Mouse (Mus musculus) limb, embryonic 12.5 days (tissue): ENCODE measurements around the gene Ear14. TPM values are rescaled to one million over a fixed set of nuclear protein-coding genes. Genes with fewer than 3 reads are reported as not detected.
"Not testable (repeated sequence)": the region's sequence is repeated elsewhere in the genome, so short reads cannot be mapped to it uniquely, and the experiment has no call there.

Experiments
- ATAC-seq: fragments of 200-750 bp; cut with Nextera tagmentation; 2 replicates; pipeline ENCODE4 v1.8.0; 2017; ENCODE audit warnings: low read depth, moderate TSS enrichment; ENCODE audit not compliant: insufficient number of reproducible peaks, insufficient read depth, low FRiP score, low TSS enrichment
- H3K27ac ChIP-seq: fragments of 300-500 bp; sonication (generic); 2 replicates; pipeline ENCODE4 v1.5.1; 2016; ENCODE audit warnings: mild to moderate bottlenecking, moderate library complexity
- H3K27me3 ChIP-seq: fragments of 300-500 bp; sonication (generic); 2 replicates; pipeline ENCODE4 v1.6.1; 2016; ENCODE audit warnings: mild to moderate bottlenecking, moderate library complexity
- H3K36me3 ChIP-seq: fragments of 300-500 bp; sonication (generic); 2 replicates; pipeline ENCODE4 v1.6.1; 2016; ENCODE audit warnings: mild to moderate bottlenecking, moderate library complexity
- H3K4me1 ChIP-seq: fragments of 300-500 bp; sonication (generic); replicated peaks from 2 replicates; pipeline ENCODE4 v1.6.1; 2016
- H3K4me2 ChIP-seq: fragments of 300-500 bp; sonication (generic); 2 replicates; pipeline ENCODE4 v1.6.1; 2016; ENCODE audit warnings: mild to moderate bottlenecking, moderate library complexity
- H3K4me3 ChIP-seq: fragments of 300-500 bp; sonication (generic); replicated peaks from 2 replicates; pipeline ENCODE4 v1.5.1; 2016; ENCODE audit warnings: mild to moderate bottlenecking
- H3K9ac ChIP-seq: fragments of 300-500 bp; sonication (generic); replicated peaks from 2 replicates; pipeline ENCODE4 v1.6.1; 2016; ENCODE audit warnings: mild to moderate bottlenecking, moderate library complexity
- H3K9me3 ChIP-seq: fragments of 300-500 bp; sonication (generic); 2 replicates; pipeline ENCODE4 v1.6.1; 2016; ENCODE audit warnings: mild to moderate bottlenecking, moderate library complexity
- WGBS: fragments of 180-500 bp; shearing (Covaris S2); methylation state at CpG from one replicate; pipeline ENCODE4 v1.1.7; 2016; 5-methylcytosine and 5-hydroxymethylcytosine counted together
- polyA plus RNA-seq: library from polyadenylated mRNA; unstranded; fragments of >200 nt; fragmentation: Nextera tagmentation; extraction: Ambion mirVana; gene quantifications from 2 replicates; pipeline ENCODE4 v1.2.1, GENCODE M21; 2016

Gene Ear14
- polyA plus RNA-seq = not detected in 2 replicates

DNA sequence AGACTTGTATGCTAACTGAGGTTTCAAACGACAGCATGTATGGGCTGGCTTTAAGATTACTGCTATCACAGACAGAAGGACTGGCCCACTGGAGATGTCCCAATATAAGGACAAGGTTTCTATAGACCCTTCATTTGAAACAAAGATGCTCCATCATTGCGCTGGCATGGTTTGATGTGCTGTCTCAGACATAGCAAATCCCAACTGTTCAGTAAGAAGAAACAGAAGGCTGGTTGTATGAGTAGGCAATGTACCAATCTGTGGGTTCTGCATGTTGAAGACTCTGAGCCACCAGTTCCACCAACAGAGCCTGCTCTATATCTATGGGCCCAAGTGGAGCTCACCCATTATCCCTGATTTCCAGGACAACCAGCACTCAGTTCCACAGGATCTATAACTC is at the start of gene Ear14:
Ear14 (plus strand) TSS at position 277 of the 400 bp plus-strand sequence.
- Histone ChIP-seq H3K4me3 (no peak within 1 kb of the TSS), H3K27ac (no peak within 1 kb of the TSS), H3K27me3 (no peaks in the 10 kb centered on the region), H3K36me3 (no peaks in the 10 kb centered on the region), H3K4me1 (no peaks in the 10 kb centered on the region), H3K9ac (no peak within 1 kb of the TSS), H3K4me2 (no peak within 1 kb of the TSS), H3K9me3 (no peaks in the 10 kb centered on the region)
- ATAC-seq = no peak
- 80% methylated on average over 2 of the region's 2 CpGs for WGBS

- H3K4me3 ChIP-seq = no peak overlapping the region
- no peak overlapping the region for H3K9ac ChIP-seq
- no peak for ATAC-seq
- no peaks in the 10 kb centered on the region for H3K4me1 ChIP-seq
- H3K9me3 ChIP-seq = no peaks in the 10 kb centered on the region
- no peaks in the 10 kb centered on the region for H3K27me3 ChIP-seq
- H3K36me3 ChIP-seq = no peaks in the 10 kb centered on the region
- no peak overlapping the region for H3K27ac ChIP-seq
- WGBS = 86% methylated on average over 5 of the region's 5 CpGs
- H3K4me2 ChIP-seq = no peak overlapping the region
Observed at GRCm38 (mm10) chr14:51156056-51156735, 47.0 kb upstream of the Ear14 start.

DNA sequence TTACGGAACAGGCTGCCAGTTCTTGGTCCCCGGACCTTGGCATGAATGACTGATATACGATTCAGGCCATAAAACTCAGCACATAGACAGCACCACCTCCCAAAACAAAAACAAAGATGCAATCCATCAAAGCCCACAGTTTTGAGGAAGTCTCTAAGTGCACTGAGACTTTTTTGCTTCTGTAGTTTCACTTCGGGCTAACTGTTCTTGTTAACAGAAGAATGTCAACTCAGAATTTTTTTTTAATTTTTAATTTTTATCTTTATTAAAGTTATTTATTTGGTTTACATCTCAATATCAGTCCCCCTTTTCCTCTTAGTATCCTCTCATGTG is 46.5 kb upstream of the Ear14 start:
- H3K36me3 ChIP-seq = no peaks in the 10 kb centered on the region
- no peak overlapping the region for H3K4me3 ChIP-seq
- H3K9ac ChIP-seq = no peak overlapping the region
- 51% methylated on average over 4 of the region's 4 CpGs for WGBS
- ATAC-seq = no peak
- H3K27ac ChIP-seq = no peak overlapping the region
- H3K27me3 ChIP-seq = no peaks in the 10 kb centered on the region
- no peaks in the 10 kb centered on the region for H3K4me1 ChIP-seq
- H3K9me3 ChIP-seq = no peaks in the 10 kb centered on the region
- H3K4me2 ChIP-seq = no peak overlapping the region

DNA sequence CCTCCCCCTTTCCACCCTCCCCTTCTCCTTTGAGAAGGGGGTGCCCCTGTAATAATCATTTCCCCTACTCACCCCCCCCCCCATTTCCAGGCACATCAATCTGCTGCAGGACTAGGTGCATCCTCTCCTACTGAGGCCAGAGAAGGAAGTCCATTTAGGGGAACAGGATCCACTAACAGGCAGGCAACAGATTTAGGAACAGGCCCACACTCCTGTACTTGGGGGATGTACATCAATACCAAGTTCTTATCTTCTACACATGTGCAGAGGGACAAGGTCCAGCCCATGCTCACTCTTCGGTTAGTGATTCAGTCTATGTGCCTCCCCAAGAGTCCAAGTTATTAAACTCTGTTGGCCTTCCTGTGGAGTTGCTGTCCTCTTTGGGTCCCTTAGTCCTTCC is 46.1 kb upstream of the Ear14 start:
- 94% methylated on average over 1 of the region's 1 CpGs for WGBS

DNA sequence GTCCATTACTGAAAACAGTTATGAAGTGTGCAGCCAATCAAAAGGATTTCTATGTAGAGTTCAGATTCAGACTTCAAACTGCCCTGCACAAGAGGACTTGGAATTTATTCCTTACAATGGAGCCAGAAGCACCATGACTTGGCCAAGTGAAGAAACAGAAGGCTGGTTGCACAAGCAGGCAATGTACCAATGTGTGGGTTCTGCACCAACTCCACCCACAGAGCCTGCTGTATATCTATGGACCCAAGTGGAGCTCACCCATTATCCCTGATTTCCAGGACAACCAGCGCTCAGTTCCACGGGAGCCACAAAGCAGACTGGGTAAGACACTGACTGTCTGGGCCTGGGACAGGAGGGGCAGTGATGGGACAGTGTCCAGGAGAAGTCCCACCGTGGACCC is 41.2 kb upstream of the Ear14 start, which contains the start of gene Rnase2b:
Rnase2b (plus strand) TSS at position 285 of the 400 bp plus-strand sequence.
- H3K4me1 ChIP-seq, H3K27me3 ChIP-seq, H3K9ac ChIP-seq, H3K27ac ChIP-seq, H3K4me2 ChIP-seq, ATAC-seq, H3K9me3 ChIP-seq, H3K36me3 ChIP-seq, H3K4me3 ChIP-seq: not testable (repeated sequence)
- WGBS = 92% methylated on average over 3 of the region's 3 CpGs

More for the DNA sequence above, 46.1 kb upstream of the Ear14 start:
- Histone ChIP-seq H3K4me1 (no peaks in the 10 kb centered on the region), H3K4me3 (no peak overlapping the region), H3K27ac (no peak overlapping the region), H3K9me3 (no peaks in the 10 kb centered on the region), H3K4me2 (no peak overlapping the region), H3K27me3 (no peaks in the 10 kb centered on the region), H3K36me3 (no peaks in the 10 kb centered on the region), H3K9ac (no peak overlapping the region)
- ATAC-seq = no peak

DNA sequence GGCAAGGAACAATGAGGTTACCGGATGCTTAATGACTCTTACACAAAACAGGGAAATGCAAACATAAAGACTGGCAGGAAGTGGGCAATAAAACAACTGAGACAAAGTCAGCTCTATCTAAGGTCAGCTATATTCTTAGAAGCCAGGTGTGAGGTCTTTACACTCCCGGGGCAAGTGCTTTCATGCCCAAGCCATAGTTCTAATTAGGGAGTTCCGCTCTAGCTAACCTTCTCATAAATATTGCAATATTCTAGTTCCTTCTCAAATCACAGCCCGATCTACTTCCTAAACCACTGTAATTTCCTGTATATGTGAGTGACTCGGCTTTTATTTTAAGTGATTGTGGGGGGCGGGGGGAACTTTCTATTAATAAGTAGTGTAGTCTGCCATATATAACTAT is 39.9 kb upstream of the Ear14 start:
- not testable (repeated sequence) for H3K27me3 ChIP-seq, H3K9me3 ChIP-seq, H3K9ac ChIP-seq, H3K4me1 ChIP-seq, H3K4me2 ChIP-seq, H3K4me3 ChIP-seq, ATAC-seq, H3K27ac ChIP-seq, H3K36me3 ChIP-seq
- 72% methylated on average over 6 of the region's 6 CpGs for WGBS

DNA sequence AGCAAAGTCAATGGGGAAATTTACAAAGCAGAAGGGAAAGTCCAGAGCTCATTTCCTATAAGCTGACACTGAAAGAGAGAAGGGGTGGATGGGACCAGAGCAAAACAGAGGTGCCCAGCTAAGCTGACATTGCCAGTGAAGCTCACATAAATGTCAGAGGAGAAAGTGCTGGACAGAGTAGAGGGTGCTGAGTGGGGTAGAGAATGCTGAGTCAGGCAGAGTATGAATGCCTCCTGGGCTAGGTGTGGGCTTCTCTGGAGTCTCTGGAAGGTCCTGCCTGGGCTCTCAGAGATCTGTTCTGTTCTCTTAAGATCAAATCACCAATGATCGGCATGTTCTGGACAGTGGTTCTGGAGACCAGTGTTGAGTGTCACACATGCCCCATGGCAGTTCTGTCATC is 37.8 kb upstream of the Ear14 start:
- Histone ChIP-seq H3K9ac (no peak overlapping the region), H3K27me3 (no peaks in the 10 kb centered on the region), H3K36me3 (no peaks in the 10 kb centered on the region), H3K9me3 (no peaks in the 10 kb centered on the region), H3K4me2 (no peak overlapping the region), H3K4me3 (no peak overlapping the region), H3K27ac (no peak overlapping the region), H3K4me1 (no peaks in the 10 kb centered on the region)
- no peak for ATAC-seq
- 88% methylated on average over 1 of the region's 1 CpGs for WGBS

- H3K4me3 ChIP-seq = no peak overlapping the region
- H3K4me1 ChIP-seq = no peaks in the 10 kb centered on the region
- H3K27ac ChIP-seq = no peak overlapping the region
- no peak overlapping the region for H3K4me2 ChIP-seq
- H3K9ac ChIP-seq = no peak overlapping the region
- ATAC-seq = no peak
- H3K36me3 ChIP-seq = no peaks in the 10 kb centered on the region
- H3K27me3 ChIP-seq = no peaks in the 10 kb centered on the region
- H3K9me3 ChIP-seq = no peaks in the 10 kb centered on the region
Observed at GRCm38 (mm10) chr14:51166068-51166467, 37.1 kb upstream of the Ear14 start.

DNA sequence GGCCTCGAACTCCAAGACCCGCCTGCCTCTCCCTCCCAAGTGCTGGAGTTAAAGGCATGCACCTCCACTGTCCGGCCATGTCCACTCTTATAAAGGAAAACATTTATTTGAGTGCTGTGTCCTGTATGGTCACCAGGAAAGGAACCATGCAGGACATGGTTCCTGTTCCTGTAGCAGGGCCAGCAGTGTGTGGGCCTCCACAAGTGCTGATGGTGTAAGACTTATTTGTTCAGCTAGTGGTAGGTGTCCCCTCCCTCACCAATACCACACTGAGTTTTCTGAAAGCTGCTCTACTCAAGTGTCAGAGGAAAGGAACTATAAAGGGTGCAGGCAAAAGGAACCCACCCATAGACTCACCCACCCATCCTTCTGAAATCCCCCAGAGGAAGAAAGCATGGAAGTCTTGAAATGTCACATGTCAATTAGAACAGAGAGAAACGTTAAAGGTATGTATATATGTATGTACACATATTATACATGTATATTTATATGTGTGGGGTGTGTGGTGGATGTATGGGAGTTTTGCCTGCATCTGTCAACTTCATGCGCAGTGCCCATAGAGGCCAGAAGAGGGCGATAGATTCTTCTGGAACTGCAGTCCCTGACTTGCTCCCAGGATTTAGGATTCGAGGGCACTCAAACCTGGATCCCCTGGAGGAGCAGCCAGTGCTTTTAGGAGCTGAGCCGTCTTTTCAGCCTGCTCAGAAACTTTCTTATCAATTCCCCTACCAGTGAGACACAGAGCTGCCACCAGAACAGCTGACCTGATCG is 30.9 kb upstream of the Ear14 start:
- H3K36me3 ChIP-seq, H3K4me1 ChIP-seq, ATAC-seq, H3K4me2 ChIP-seq, H3K4me3 ChIP-seq, H3K27ac ChIP-seq, H3K27me3 ChIP-seq, H3K9me3 ChIP-seq, H3K9ac ChIP-seq: not testable (repeated sequence)
- WGBS = 38% methylated on average over 9 of the region's 9 CpGs

DNA sequence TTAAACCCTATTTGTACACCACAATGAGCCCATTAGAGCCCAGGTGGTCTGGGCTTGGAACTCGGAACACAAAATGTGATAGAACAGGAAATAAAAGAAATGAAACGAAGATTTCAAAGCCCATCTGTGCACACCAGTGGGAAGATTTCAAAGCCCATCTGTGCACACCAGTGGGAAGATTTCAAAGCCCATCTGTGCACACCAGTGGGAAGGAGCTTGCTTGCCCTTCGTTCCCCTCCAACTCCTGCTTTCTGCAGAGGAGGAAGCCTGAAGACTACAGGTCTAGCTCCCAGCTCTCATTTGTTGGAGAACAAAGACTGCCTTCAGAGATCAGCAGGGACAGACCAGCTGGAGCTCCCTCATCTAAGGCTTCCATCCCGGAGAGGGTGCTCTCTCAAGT is 30.2 kb upstream of the Ear14 start:
- not testable (repeated sequence) for H3K4me1 ChIP-seq, H3K9ac ChIP-seq, H3K27ac ChIP-seq, H3K4me2 ChIP-seq, H3K9me3 ChIP-seq, H3K27me3 ChIP-seq, H3K4me3 ChIP-seq, H3K36me3 ChIP-seq, ATAC-seq
- 63% methylated on average over 4 of the region's 4 CpGs for WGBS

- Histone ChIP-seq H3K4me2 (no peak overlapping the region), H3K9me3 (no peaks in the 10 kb centered on the region)
Observed at GRCm38 (mm10) chr14:51173843-51174242, 29.3 kb upstream of the Ear14 start.

DNA sequence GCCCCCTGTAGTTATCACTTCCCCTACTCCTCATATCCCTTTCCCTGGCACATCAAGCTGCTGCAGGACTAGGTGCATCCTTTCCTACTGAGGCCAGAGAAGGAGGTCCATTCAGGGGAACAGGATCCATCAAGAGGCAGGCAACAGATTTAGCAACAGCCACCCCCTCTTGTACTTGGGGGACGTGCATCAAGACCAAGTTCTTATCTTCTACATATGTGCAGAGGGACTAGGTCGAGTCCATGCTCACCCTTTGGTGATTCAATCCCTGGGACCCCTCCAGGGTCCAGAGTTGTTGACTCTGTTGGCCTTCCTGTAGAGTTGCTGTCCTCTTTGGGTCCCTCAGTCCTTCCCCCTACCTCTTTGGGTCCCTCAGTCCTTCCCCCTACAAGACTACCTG is 22.1 kb upstream of the Ear14 start:
- not testable (repeated sequence) for ATAC-seq, H3K36me3 ChIP-seq, H3K4me1 ChIP-seq, H3K9ac ChIP-seq, H3K27ac ChIP-seq, H3K4me2 ChIP-seq, H3K9me3 ChIP-seq, H3K4me3 ChIP-seq, H3K27me3 ChIP-seq
- 81% methylated on average over 2 of the region's 2 CpGs for WGBS

More at GRCm38 (mm10) chr14:51173843-51174242, 29.3 kb upstream of the Ear14 start:
- Histone ChIP-seq H3K9ac (no peak overlapping the region), H3K27me3 (no peaks in the 10 kb centered on the region), H3K4me3 (no peak overlapping the region), H3K4me1 (no peaks in the 10 kb centered on the region), H3K27ac (no peak overlapping the region), H3K36me3 (no peaks in the 10 kb centered on the region)
- WGBS = 53% methylated on average over 4 of the region's 4 CpGs
- ATAC-seq = no peak
